Mouse (Mus musculus): ENCODE measurements around the gene Ptpn3. TPM values are rescaled to one million over a fixed set of nuclear protein-coding genes. Genes with fewer than 3 reads are reported as not detected.

Gene Ptpn3
- total RNA-seq, 2 experiments from 2014 or later = 1.9 to 8.9 TPM

GRCm38 (mm10) chr4:57181538-57181937, 120.1 kb downstream of the Ptpn3 start:
- no peak for ATAC-seq (replicated peaks; ENCODE audit: poor library complexity, severe bottlenecking)

- ATAC-seq (replicated peaks; ENCODE audit: poor library complexity, severe bottlenecking) = no peak
Measured at GRCm38 (mm10) chr4:57178881-57179280, 122.8 kb downstream of the Ptpn3 start.

- no peak for ATAC-seq (replicated peaks; ENCODE audit: poor library complexity, severe bottlenecking)
Measured at GRCm38 (mm10) chr4:57175329-57175728, 126.3 kb downstream of the Ptpn3 start.

GRCm38 (mm10) chr4:57172861-57173260, 128.8 kb downstream of the Ptpn3 start:
- peak; percentile 30; the same call in 1 of the 2 replicates for ATAC-seq (replicated peaks; ENCODE audit: poor library complexity, severe bottlenecking)

GRCm38 (mm10) chr4:57171817-57172216, 129.8 kb downstream of the Ptpn3 start:
- no peak for ATAC-seq (replicated peaks; ENCODE audit: poor library complexity, severe bottlenecking)

GRCm38 (mm10) chr4:57168680-57169079, 133.0 kb downstream of the Ptpn3 start:
- no peak for ATAC-seq (replicated peaks; ENCODE audit: poor library complexity, severe bottlenecking)

GRCm38 (mm10) chr4:57168277-57168676, 133.4 kb downstream of the Ptpn3 start:
- ATAC-seq (replicated peaks; ENCODE audit: poor library complexity, severe bottlenecking) = no peak

- ATAC-seq (replicated peaks; ENCODE audit: poor library complexity, severe bottlenecking) = no peak
Measured at GRCm38 (mm10) chr4:57166922-57167870, 134.4 kb downstream of the Ptpn3 start.

- ATAC-seq (replicated peaks; ENCODE audit: poor library complexity, severe bottlenecking) = no peak
Measured at GRCm38 (mm10) chr4:57165654-57166053, 136.0 kb downstream of the Ptpn3 start.

- no peak for ATAC-seq (replicated peaks; ENCODE audit: poor library complexity, severe bottlenecking)
Measured at GRCm38 (mm10) chr4:57164578-57165210, 136.9 kb downstream of the Ptpn3 start.

- no peak for ATAC-seq (replicated peaks; ENCODE audit: poor library complexity, severe bottlenecking)
Measured at GRCm38 (mm10) chr4:57162789-57163722, 138.6 kb downstream of the Ptpn3 start.

- ATAC-seq (replicated peaks; ENCODE audit: poor library complexity, severe bottlenecking) = no peak
Measured at GRCm38 (mm10) chr4:57160571-57160970, 141.1 kb downstream of the Ptpn3 start.

- ATAC-seq (replicated peaks; ENCODE audit: poor library complexity, severe bottlenecking) = no peak
Measured at GRCm38 (mm10) chr4:57156549-57157169, 145.0 kb downstream of the Ptpn3 start.

- ATAC-seq (replicated peaks; ENCODE audit: poor library complexity, severe bottlenecking) = no peak
Measured at GRCm38 (mm10) chr4:57153838-57154237, 147.8 kb downstream of the Ptpn3 start.

- peak; percentile 59 for ATAC-seq (replicated peaks; ENCODE audit: poor library complexity, severe bottlenecking)
Measured at GRCm38 (mm10) chr4:57153068-57153835, 148.4 kb downstream of the Ptpn3 start.

- no peak for ATAC-seq (replicated peaks; ENCODE audit: poor library complexity, severe bottlenecking)
Measured at GRCm38 (mm10) chr4:57148182-57148581, 153.5 kb downstream of the Ptpn3 start.

- ATAC-seq (replicated peaks; ENCODE audit: poor library complexity, severe bottlenecking) = peak; percentile 93
Measured at GRCm38 (mm10) chr4:57143026-57143937, 158.4 kb downstream of the Ptpn3 start, which contains the start of gene Epb41l4b. Gene Epb41l4b, minus strand, starts transcription at chr4:57143437.

All from granulocyte monocyte progenitor cell, adult 5-6 weeks (primary cell).